Mouse (Mus musculus): Measurements from ENCODE around the gene Ggnbp2. TPM values are rescaled to one million over a fixed set of nuclear protein-coding genes. Genes with fewer than 3 reads are reported as not detected.

Gene Ggnbp2
- polyA plus RNA-seq, 1 experiment from 2014 or later, result 48.4 TPM

DNA sequence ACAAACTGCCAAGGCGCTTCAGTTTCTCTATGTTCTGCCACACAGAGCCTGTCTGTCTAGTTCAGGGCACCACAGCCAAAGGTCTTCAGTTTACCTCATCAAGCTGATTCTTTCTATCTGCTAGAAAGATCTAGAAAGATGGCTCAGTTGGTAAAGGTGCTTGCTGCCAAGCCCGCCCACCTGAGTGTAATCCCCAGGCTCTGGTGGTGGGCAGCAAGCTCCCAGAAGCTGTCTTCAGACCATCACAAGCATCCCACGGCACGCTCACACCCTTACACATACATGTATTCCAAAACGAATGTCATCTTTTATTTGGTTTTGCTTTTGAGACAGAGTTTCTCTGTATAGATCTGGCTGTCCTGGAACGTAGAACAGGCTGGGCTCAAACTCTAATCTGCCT is 37.9 kb upstream of the Ggnbp2 start:
- no peak overlapping the region for H3K9ac ChIP-seq (ENCODE audit: low read depth, low read length)
- no peak overlapping the region for H3K27ac ChIP-seq (ENCODE audit: low read length)
- no peak for ATAC-seq (ENCODE audit: low read depth)
- H3K4me3 ChIP-seq (ENCODE audit: low read depth, low read length), result no peak overlapping the region
- H3K4me1 ChIP-seq (ENCODE audit: control insufficient read depth, low read depth, low read length), result no peaks in the 10 kb centered on the region
- H3K27me3 ChIP-seq (ENCODE audit: control insufficient read depth, insufficient read depth, low read depth, low read length), result no peaks in the 10 kb centered on the region
- no peaks in the 10 kb centered on the region for H3K9me3 ChIP-seq (replicated peaks; ENCODE audit: control insufficient read depth, low read length)
- H3K4me2 ChIP-seq (ENCODE audit: low read depth, low read length), result no peak overlapping the region
- WGBS (ENCODE audit: insufficient replicate concordance), result 87% methylated on average over 6 of the region's 6 CpGs
- H3K36me3 ChIP-seq (ENCODE audit: control insufficient read depth, insufficient read depth), result peaks cover 28% of the 10 kb centered on the region; the same call in 1 of the 2 replicates

DNA sequence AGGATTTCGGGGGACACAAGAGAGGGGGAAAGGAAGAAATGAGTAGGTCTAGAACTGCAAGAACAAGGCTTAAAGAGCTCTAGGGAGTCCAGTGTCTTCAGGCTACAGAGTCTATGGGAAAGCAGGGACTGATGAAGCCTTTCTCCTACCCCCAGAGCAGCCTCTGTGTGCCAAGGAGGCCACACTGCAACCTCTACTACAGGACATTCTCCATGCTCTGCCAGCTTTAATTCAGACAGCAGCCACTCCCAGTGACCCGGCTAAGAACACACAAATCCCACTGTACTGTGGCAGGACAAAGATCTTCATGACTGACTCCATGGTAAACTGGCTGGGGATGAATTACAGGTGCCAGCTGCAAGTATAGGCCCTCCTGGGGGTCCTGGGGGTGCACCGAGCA is 36.5 kb upstream of the Ggnbp2 start:
- peaks cover 28% of the 10 kb centered on the region; the same call in 1 of the 2 replicates for H3K36me3 ChIP-seq (ENCODE audit: control insufficient read depth, insufficient read depth)
- 70% methylated on average over 3 of the region's 3 CpGs for WGBS (ENCODE audit: insufficient replicate concordance)
- no peaks in the 10 kb centered on the region for H3K4me1 ChIP-seq (ENCODE audit: control insufficient read depth, low read depth, low read length)

DNA sequence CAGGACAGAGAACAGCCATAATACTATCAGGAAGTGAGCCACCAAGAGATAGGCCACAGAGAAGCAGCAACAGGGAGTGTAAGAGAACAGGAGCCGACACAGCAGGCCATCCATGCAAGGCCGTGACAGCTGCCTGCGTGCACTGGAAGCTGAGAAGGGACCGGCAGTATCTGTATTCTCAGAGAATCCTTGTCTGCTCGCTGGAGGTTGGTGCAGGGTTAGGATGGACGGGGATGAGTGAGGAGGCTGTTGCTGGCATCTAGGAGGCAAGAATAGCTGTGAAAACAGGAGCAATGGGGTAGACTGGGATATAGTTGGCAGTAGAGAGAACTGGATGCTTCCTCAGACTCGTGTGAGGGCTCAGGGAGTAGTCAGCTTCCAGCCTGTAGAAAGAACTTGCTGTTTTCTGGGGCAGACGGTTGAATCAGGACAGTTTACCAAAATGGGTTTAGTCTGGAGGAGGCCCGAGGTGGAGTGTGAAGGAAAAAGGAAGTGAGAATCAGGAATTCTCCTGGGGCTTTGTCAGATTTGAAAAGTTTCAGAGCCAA is 34.1 kb upstream of the Ggnbp2 start:
- Histone ChIP-seq H3K4me3 (ENCODE audit: low read depth, low read length) (no peak overlapping the region), H3K9ac (ENCODE audit: low read depth, low read length) (no peak overlapping the region), H3K27ac (ENCODE audit: low read length) (no peak overlapping the region), H3K9me3 (replicated peaks; ENCODE audit: control insufficient read depth, low read length) (no peaks in the 10 kb centered on the region), H3K27me3 (ENCODE audit: control insufficient read depth, insufficient read depth, low read depth, low read length) (no peaks in the 10 kb centered on the region), H3K4me1 (ENCODE audit: control insufficient read depth, low read depth, low read length) (no peaks in the 10 kb centered on the region), H3K4me2 (ENCODE audit: low read depth, low read length) (no peak overlapping the region), H3K36me3 (ENCODE audit: control insufficient read depth, insufficient read depth) (peaks cover 27% of the 10 kb centered on the region)
- whole genome bisulfite sequencing (ENCODE audit: insufficient replicate concordance), result 72% methylated on average over 9 of the region's 9 CpGs
- ATAC-seq (ENCODE audit: low read depth), result no peak

More for the DNA sequence above, 36.5 kb upstream of the Ggnbp2 start:
- no peaks in the 10 kb centered on the region for H3K27me3 ChIP-seq (ENCODE audit: control insufficient read depth, insufficient read depth, low read depth, low read length)
- no peak for ATAC-seq (ENCODE audit: low read depth)
- no peak overlapping the region for H3K4me3 ChIP-seq (ENCODE audit: low read depth, low read length)
- H3K9ac ChIP-seq (ENCODE audit: low read depth, low read length), result no peak overlapping the region
- H3K9me3 ChIP-seq (replicated peaks; ENCODE audit: control insufficient read depth, low read length), result no peaks in the 10 kb centered on the region
- no peak overlapping the region for H3K4me2 ChIP-seq (ENCODE audit: low read depth, low read length)
- no peak overlapping the region for H3K27ac ChIP-seq (ENCODE audit: low read length)

DNA sequence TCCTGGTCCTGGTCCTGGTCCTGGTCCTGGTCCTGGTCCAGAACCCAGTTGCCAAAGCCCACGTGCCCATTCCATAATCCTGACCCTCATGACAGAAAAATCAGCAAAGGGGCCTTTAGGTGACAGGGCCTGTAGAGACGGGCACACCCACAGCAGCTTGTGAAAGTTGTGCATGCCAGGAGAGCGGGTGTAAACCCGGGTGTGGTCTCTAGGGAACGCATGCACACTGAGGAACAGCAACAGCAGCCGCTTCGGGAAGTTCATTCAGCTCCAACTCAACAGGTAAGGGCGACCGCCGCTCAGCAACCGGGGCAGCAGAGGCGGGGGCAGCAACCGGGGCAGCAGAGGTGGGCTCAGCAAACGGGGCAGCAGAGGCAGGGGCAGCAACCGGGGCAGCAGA is 22.5 kb upstream of the Ggnbp2 start:
- H3K9me3 ChIP-seq (replicated peaks; ENCODE audit: control insufficient read depth, low read length), result no peaks in the 10 kb centered on the region
- 78% methylated on average over 15 of the region's 15 CpGs for WGBS (ENCODE audit: insufficient replicate concordance)
- peaks cover 10% of the 10 kb centered on the region for H3K36me3 ChIP-seq (ENCODE audit: control insufficient read depth, insufficient read depth)

DNA sequence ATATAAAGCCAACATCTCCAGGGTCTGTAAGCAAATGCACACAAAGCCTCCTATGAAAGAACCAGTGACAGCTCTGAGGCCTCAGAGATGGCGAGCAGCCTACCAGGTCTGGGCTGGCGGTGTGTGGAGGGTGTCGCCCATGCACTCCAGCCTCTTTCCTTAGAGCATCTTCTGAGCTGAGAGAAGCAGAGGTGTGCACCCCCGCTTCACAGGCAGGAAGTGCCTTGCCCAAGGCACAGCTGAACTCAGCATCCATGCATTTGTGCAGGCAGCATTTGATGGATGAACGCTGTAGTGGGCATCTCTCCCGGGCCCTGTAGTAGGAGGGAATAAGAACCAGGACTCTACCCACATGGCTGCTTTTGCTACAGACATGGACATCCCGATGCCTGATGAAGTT is 21.1 kb upstream of the Ggnbp2 start:
- Histone ChIP-seq H3K27ac (ENCODE audit: low read length) (no peak overlapping the region), H3K4me3 (ENCODE audit: low read depth, low read length) (no peak overlapping the region), H3K27me3 (ENCODE audit: control insufficient read depth, insufficient read depth, low read depth, low read length) (no peaks in the 10 kb centered on the region), H3K9me3 (replicated peaks; ENCODE audit: control insufficient read depth, low read length) (no peaks in the 10 kb centered on the region), H3K4me2 (ENCODE audit: low read depth, low read length) (no peak overlapping the region), H3K36me3 (ENCODE audit: control insufficient read depth, insufficient read depth) (peaks cover 12% of the 10 kb centered on the region), H3K9ac (ENCODE audit: low read depth, low read length) (no peak overlapping the region), H3K4me1 (ENCODE audit: control insufficient read depth, low read depth, low read length) (no peaks in the 10 kb centered on the region)
- no peak for ATAC-seq (ENCODE audit: low read depth)
- 85% methylated on average over 7 of the region's 7 CpGs for WGBS (ENCODE audit: insufficient replicate concordance)

More for the DNA sequence above, 22.5 kb upstream of the Ggnbp2 start:
- Histone ChIP-seq H3K4me2 (ENCODE audit: low read depth, low read length) (no peak overlapping the region), H3K27ac (ENCODE audit: low read length) (no peak overlapping the region), H3K4me3 (ENCODE audit: low read depth, low read length) (no peak overlapping the region), H3K4me1 (ENCODE audit: control insufficient read depth, low read depth, low read length) (no peaks in the 10 kb centered on the region), H3K27me3 (ENCODE audit: control insufficient read depth, insufficient read depth, low read depth, low read length) (no peaks in the 10 kb centered on the region), H3K9ac (ENCODE audit: low read depth, low read length) (no peak overlapping the region)
- no peak for ATAC-seq (ENCODE audit: low read depth)

DNA sequence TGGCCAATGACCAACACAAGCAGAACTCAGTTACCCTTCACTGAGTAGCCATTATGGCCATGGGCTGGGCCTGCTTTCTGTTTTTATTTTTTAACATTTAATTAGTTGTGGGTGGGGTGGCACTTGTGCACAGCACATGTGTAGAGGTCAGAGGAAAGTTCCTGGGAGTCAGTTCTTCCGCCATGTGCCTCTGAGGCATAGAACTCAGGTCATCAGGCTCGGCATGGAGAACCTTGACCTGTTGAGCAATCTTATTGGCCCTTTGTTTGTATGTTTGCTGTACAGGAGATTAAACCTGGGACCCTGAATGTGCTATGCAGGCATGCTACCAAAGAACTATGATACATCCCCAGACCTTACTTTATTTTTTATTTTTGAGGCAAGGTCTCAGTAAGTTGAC is 18.9 kb upstream of the Ggnbp2 start:
- no peaks in the 10 kb centered on the region for H3K4me1 ChIP-seq (ENCODE audit: control insufficient read depth, low read depth, low read length)
- peak; percentile 55; the same call in 1 of the 2 replicates for ATAC-seq (ENCODE audit: low read depth)
- no peaks in the 10 kb centered on the region for H3K27me3 ChIP-seq (ENCODE audit: control insufficient read depth, insufficient read depth, low read depth, low read length)
- 73% methylated on average over 2 of the region's 2 CpGs for WGBS (ENCODE audit: insufficient replicate concordance)
- H3K27ac ChIP-seq (ENCODE audit: low read length), result no peak overlapping the region
- peaks cover 15% of the 10 kb centered on the region for H3K36me3 ChIP-seq (ENCODE audit: control insufficient read depth, insufficient read depth)
- no peak overlapping the region for H3K4me2 ChIP-seq (ENCODE audit: low read depth, low read length)
- no peaks in the 10 kb centered on the region for H3K9me3 ChIP-seq (replicated peaks; ENCODE audit: control insufficient read depth, low read length)
- H3K9ac ChIP-seq (ENCODE audit: low read depth, low read length), result no peak overlapping the region
- H3K4me3 ChIP-seq (ENCODE audit: low read depth, low read length), result no peak overlapping the region

DNA sequence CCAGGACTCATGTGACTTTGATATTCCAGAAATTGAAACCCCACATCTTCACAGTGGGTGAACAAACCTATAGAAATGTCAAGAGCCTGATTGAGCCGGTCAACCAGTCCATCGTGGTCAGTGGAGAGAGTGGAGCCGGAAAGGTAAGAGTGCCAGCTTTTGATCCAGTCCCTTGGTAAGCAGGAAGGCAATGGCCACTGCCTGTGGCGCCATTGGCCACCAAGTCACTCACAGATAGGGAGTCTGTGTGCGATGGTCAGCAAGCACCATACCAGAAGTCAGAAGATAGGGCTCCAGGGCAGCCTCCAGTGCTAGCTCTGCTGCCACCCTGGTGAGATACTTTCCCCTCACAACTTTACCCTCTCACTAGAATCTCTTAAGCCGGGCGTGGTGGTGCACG is 17.4 kb upstream of the Ggnbp2 start:
- H3K27ac ChIP-seq (ENCODE audit: low read length), result no peak overlapping the region
- WGBS (ENCODE audit: insufficient replicate concordance), result 88% methylated on average over 8 of the region's 8 CpGs
- no peaks in the 10 kb centered on the region for H3K9me3 ChIP-seq (replicated peaks; ENCODE audit: control insufficient read depth, low read length)
- H3K9ac ChIP-seq (ENCODE audit: low read depth, low read length), result no peak overlapping the region
- ATAC-seq (ENCODE audit: low read depth), result no peak
- no peak overlapping the region for H3K4me3 ChIP-seq (ENCODE audit: low read depth, low read length)
- no peak overlapping the region for H3K4me2 ChIP-seq (ENCODE audit: low read depth, low read length)
- peaks cover 15% of the 10 kb centered on the region for H3K36me3 ChIP-seq (ENCODE audit: control insufficient read depth, insufficient read depth)
- no peaks in the 10 kb centered on the region for H3K27me3 ChIP-seq (ENCODE audit: control insufficient read depth, insufficient read depth, low read depth, low read length)
- H3K4me1 ChIP-seq (ENCODE audit: control insufficient read depth, low read depth, low read length), result no peaks in the 10 kb centered on the region

DNA sequence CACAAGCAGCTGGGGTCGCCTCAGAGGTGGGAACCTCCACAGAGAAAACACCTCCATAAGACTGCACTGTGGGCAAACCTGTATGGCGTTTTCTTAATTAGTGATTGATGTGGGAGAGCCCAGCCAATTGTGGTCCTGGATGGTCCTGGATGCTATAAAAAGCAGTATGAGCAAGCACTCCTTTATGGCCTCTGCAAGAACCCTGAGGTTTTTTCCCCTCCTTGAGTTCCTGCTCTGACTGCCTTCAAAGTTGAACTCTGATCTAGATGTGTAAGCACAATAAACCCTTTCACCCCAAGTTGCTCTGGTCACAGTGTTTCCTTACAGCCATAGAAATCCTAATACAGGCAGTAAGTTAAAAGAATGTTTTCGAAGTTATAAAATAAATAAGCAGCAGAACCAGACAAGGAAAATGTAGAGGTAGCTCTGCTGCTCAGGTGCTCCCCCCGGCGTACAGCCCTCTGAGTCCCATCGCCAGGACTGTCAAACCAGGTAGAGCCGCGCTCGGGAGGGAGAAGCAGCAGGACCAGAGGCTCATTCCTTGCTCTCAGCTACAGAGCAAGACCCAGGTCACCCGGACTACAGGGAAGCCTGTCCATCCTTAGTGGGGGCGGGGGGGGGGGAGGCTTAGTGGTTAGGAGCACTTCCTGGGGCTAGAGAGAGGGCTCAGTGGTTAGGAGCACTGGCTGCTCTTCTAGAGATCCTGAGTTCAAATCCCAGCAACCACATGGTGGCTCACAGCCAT is 16.3 kb upstream of the Ggnbp2 start:
- H3K36me3 ChIP-seq (ENCODE audit: control insufficient read depth, insufficient read depth), result peaks cover 17% of the 10 kb centered on the region
- no peaks in the 10 kb centered on the region for H3K27me3 ChIP-seq (ENCODE audit: control insufficient read depth, insufficient read depth, low read depth, low read length)
- H3K9ac ChIP-seq (ENCODE audit: low read depth, low read length), result no peak overlapping the region
- no peaks in the 10 kb centered on the region for H3K4me1 ChIP-seq (ENCODE audit: control insufficient read depth, low read depth, low read length)
- H3K4me3 ChIP-seq (ENCODE audit: low read depth, low read length), result no peak overlapping the region
- H3K4me2 ChIP-seq (ENCODE audit: low read depth, low read length), result no peak overlapping the region
- 79% methylated on average over 11 of the region's 11 CpGs for WGBS (ENCODE audit: insufficient replicate concordance)
- ATAC-seq (ENCODE audit: low read depth), result no peak
- no peaks in the 10 kb centered on the region for H3K9me3 ChIP-seq (replicated peaks; ENCODE audit: control insufficient read depth, low read length)
- no peak overlapping the region for H3K27ac ChIP-seq (ENCODE audit: low read length)

DNA sequence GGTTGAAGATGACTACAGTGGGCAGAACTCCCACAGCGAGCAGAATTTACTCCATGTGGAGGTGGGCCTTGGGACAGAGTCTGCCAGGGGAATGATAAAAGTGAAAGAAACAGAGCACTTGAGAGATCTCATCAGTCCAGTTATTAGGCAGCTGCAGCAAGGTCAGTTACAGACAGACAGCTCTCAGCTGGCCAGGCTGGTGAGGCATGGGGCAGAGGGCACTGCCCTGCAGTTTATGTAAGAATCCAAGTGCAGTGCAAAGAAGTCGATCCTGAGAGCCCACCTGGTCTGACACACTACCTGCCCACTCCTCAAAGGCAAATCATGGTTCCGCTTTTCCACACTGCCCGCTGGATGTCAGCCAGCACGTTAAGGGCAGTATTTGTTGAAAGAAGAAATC is 15.6 kb upstream of the Ggnbp2 start:
- Histone ChIP-seq H3K27ac (ENCODE audit: low read length) (no peak overlapping the region), H3K27me3 (ENCODE audit: control insufficient read depth, insufficient read depth, low read depth, low read length) (no peaks in the 10 kb centered on the region), H3K4me3 (ENCODE audit: low read depth, low read length) (no peak overlapping the region), H3K4me1 (ENCODE audit: control insufficient read depth, low read depth, low read length) (peaks cover 4% of the 10 kb centered on the region), H3K36me3 (ENCODE audit: control insufficient read depth, insufficient read depth) (peaks cover 13% of the 10 kb centered on the region), H3K9me3 (replicated peaks; ENCODE audit: control insufficient read depth, low read length) (no peaks in the 10 kb centered on the region), H3K9ac (ENCODE audit: low read depth, low read length) (no peak overlapping the region), H3K4me2 (ENCODE audit: low read depth, low read length) (no peak overlapping the region)
- ATAC-seq (ENCODE audit: low read depth), result no peak
- 75% methylated on average over 5 of the region's 5 CpGs for WGBS (ENCODE audit: insufficient replicate concordance)
